Mouse (Mus musculus): ENCODE data around the gene Tenm4.
A peak's percentile ranks its signal among the peaks of the same experiment; 100 is the strongest.

Tenm4 gene

GRCm38 (mm10) chr7:96643461-96644204, 472.6 kb downstream of the Tenm4 start:
- DNase-seq (ENCODE audit: low spot score in 2 of 2) = no peak

GRCm38 (mm10) chr7:96644205-96644531, 473.1 kb downstream of the Tenm4 start:
- DNase-seq (ENCODE audit: low spot score in 2 of 2) = no peak

GRCm38 (mm10) chr7:96647657-96648056, 476.6 kb downstream of the Tenm4 start:
- no peak for DNase-seq (ENCODE audit: low spot score in 2 of 2)

GRCm38 (mm10) chr7:96648606-96649005, 477.6 kb downstream of the Tenm4 start:
- no peak for DNase-seq (ENCODE audit: low spot score in 2 of 2)

GRCm38 (mm10) chr7:96649171-96649570, 478.1 kb downstream of the Tenm4 start:
- DNase-seq (ENCODE audit: low spot score in 2 of 2) = no peak

- DNase-seq (ENCODE audit: low spot score in 2 of 2) = no peak
Measured at GRCm38 (mm10) chr7:96650435-96650834, 479.4 kb downstream of the Tenm4 start.

- peak in 1 of 2 experiments; percentile 20 for DNase-seq (ENCODE audit: low spot score in 2 of 2)
Measured at GRCm38 (mm10) chr7:96651055-96651454, 480.0 kb downstream of the Tenm4 start.

- DNase-seq (ENCODE audit: low spot score in 2 of 2) = peak in 1 of 2 experiments; percentile 51
Measured at GRCm38 (mm10) chr7:96651626-96652341, 480.7 kb downstream of the Tenm4 start.

GRCm38 (mm10) chr7:96652844-96653243, 481.8 kb downstream of the Tenm4 start:
- no peak for DNase-seq (ENCODE audit: low spot score in 2 of 2)

GRCm38 (mm10) chr7:96654206-96654605, 483.2 kb downstream of the Tenm4 start:
- no peak for DNase-seq (ENCODE audit: low spot score in 2 of 2)

GRCm38 (mm10) chr7:96655096-96655716, 484.2 kb downstream of the Tenm4 start:
- DNase-seq (ENCODE audit: low spot score in 2 of 2) = no peak

GRCm38 (mm10) chr7:96657101-96657830, 486.2 kb downstream of the Tenm4 start:
- DNase-seq (ENCODE audit: low spot score in 2 of 2) = no peak

- no peak for DNase-seq (ENCODE audit: low spot score in 2 of 2)
Measured at GRCm38 (mm10) chr7:96657857-96658580, 487.0 kb downstream of the Tenm4 start.

- no peak for DNase-seq (ENCODE audit: low spot score in 2 of 2)
Measured at GRCm38 (mm10) chr7:96660907-96661306, 489.9 kb downstream of the Tenm4 start.

GRCm38 (mm10) chr7:96661352-96662169, 490.5 kb downstream of the Tenm4 start:
- DNase-seq (ENCODE audit: low spot score in 2 of 2) = no peak

- DNase-seq (ENCODE audit: low spot score in 2 of 2) = no peak
Measured at GRCm38 (mm10) chr7:96663336-96663735, 492.3 kb downstream of the Tenm4 start.

- no peak for DNase-seq (ENCODE audit: low spot score in 2 of 2)
Measured at GRCm38 (mm10) chr7:96666366-96666896, 495.4 kb downstream of the Tenm4 start.

- DNase-seq (ENCODE audit: low spot score in 2 of 2) = no peak
Measured at GRCm38 (mm10) chr7:96667688-96668087, 496.6 kb downstream of the Tenm4 start.

GRCm38 (mm10) chr7:96670095-96670494, 499.0 kb downstream of the Tenm4 start:
- DNase-seq (ENCODE audit: low spot score in 2 of 2) = no peak

- no peak for DNase-seq (ENCODE audit: low spot score in 2 of 2)
Measured at GRCm38 (mm10) chr7:96672322-96672914, 501.4 kb downstream of the Tenm4 start.

Measured in right cerebral cortex, postnatal 36 days (tissue).